Mouse (Mus musculus) cerebellum, adult 8-10 months (tissue): ENCODE results near the gene Grik2.
"Not testable (repeated sequence)": the region's sequence is repeated elsewhere in the genome, so short reads cannot be mapped to it uniquely, and the experiment has no call there.

Source experiments
- DNase-seq: peaks from one replicate; pipeline ENCODE4 v3.0.0; 2022

Gene Grik2

GRCm38 (mm10) chr10:49256247-49256939 lies 532.2 kb downstream of the Grik2 start:
- no peak for DNase-seq

GRCm38 (mm10) chr10:49237356-49237755 lies 551.2 kb downstream of the Grik2 start:
- DNase-seq, result not testable (repeated sequence)

GRCm38 (mm10) chr10:49236844-49237243 lies 551.7 kb downstream of the Grik2 start:
- DNase-seq, result not testable (repeated sequence)

GRCm38 (mm10) chr10:49220096-49220495 lies 568.5 kb downstream of the Grik2 start:
- DNase-seq, result no peak

- no peak for DNase-seq
Measured at GRCm38 (mm10) chr10:49219631-49220030, 568.9 kb downstream of the Grik2 start.

- DNase-seq, result no peak
Measured at GRCm38 (mm10) chr10:49191773-49192371, 596.7 kb downstream of the Grik2 start.

GRCm38 (mm10) chr10:49191291-49191690 lies 597.3 kb downstream of the Grik2 start:
- DNase-seq, result no peak

- DNase-seq, result no peak
Measured at GRCm38 (mm10) chr10:49154134-49154533, 634.4 kb downstream of the Grik2 start.

- not testable (repeated sequence) for DNase-seq
Measured at GRCm38 (mm10) chr10:49151496-49151895, 637.1 kb downstream of the Grik2 start.

- DNase-seq, result peak; percentile 45
Measured at GRCm38 (mm10) chr10:49149714-49150113, 638.9 kb downstream of the Grik2 start.

GRCm38 (mm10) chr10:49142658-49143057 lies 645.9 kb downstream of the Grik2 start:
- no peak for DNase-seq

GRCm38 (mm10) chr10:49136816-49137215 lies 651.8 kb downstream of the Grik2 start:
- DNase-seq, result no peak

GRCm38 (mm10) chr10:49131311-49131710 lies 657.3 kb downstream of the Grik2 start:
- no peak for DNase-seq

- DNase-seq, result no peak
Measured at GRCm38 (mm10) chr10:49050339-49050738, 738.2 kb downstream of the Grik2 start.

GRCm38 (mm10) chr10:49049391-49049790 lies 739.2 kb downstream of the Grik2 start:
- no peak for DNase-seq
